Mouse (Mus musculus): Measurements from ENCODE around the gene Trnau1ap.
A peak's percentile ranks its signal among the peaks of the same experiment; 100 is the strongest.

Gene Trnau1ap

GRCm38 (mm10) chr4:132329115-132329834 is at the start of gene Trnau1ap:
TSS of gene Trnau1ap (minus strand) at chr4:132329538.
- peak; percentile 94 for DNase-seq

DNA sequence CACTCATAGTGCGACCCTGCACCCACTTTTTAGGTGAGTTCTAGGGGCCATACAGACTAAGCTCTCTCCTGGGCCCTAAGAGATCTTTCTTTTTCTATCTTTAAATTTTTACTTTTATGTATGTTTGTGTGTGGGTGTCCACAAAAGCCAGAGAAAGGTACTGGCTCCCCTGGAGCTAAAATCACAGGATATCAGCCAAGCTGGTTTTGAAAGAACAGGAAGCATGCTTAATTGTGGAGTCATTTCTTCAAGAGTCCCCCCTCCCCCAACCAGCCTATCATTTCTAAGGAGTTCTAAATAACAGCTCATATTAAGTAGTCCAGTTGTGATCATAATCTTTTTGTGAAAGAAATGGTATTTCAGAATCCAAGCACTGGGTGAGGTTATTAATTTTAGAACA is 44.5 kb upstream of the Trnau1ap start:
- no peak for DNase-seq

- DNase-seq: no peak
Measured at GRCm38 (mm10) chr4:132369953-132370750, 40.8 kb upstream of the Trnau1ap start.

GRCm38 (mm10) chr4:132367480-132368201 is 38.3 kb upstream of the Trnau1ap start:
- peak; percentile 21 for DNase-seq

GRCm38 (mm10) chr4:132365450-132366060 is 36.2 kb upstream of the Trnau1ap start:
- DNase-seq: no peak

GRCm38 (mm10) chr4:132363487-132363886 is 34.1 kb upstream of the Trnau1ap start:
- DNase-seq: no peak

DNA sequence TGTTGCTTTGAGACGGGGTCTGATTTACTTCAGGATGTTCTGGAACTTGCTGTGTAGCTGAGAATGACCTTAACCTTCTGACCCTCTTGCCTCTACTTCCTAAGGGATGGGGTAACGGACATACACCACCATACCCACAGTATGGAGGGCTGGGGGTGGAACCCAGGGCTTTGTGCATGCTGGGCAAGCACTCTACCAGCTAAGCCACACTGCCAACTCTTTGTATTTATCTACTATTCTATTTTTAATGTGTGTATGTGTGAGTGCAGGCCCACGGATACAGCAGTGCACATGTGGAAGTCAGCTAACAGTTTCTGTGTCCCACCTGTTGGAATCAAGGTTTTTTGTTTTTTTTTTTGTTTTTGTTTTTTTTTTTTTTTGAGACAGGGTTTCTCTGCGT is 30.2 kb upstream of the Trnau1ap start:
- no peak for DNase-seq

- DNase-seq: peak; percentile 68
Measured at GRCm38 (mm10) chr4:132356170-132356569, 26.8 kb upstream of the Trnau1ap start.

DNA sequence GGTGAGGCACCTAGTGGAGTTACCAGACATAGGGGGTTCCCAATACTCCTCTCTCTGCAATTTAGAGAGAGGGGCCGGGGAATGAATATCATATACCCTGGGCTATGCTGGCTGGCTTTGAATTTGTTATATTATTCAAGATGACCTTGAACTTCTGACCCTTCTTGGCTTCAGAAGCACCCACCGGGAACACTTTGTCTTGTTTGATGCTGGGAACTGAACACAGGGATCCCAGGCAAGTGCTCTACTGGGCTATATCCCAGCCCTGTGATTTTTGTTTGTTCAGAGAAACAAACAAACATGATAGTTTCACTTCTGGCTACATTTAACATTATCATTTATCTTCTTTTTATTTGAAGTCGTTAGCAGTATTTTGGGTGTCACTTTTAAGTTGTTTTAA is 26.1 kb upstream of the Trnau1ap start:
- DNase-seq: no peak

- peak; percentile 64 for DNase-seq
Measured at GRCm38 (mm10) chr4:132354571-132354970, 25.2 kb upstream of the Trnau1ap start.

GRCm38 (mm10) chr4:132353481-132353885 is 24.1 kb upstream of the Trnau1ap start, which contains the start of gene Rcc1:
TSS of gene Rcc1 (minus strand) at chr4:132353605.
- DNase-seq: peak; percentile 95

DNA sequence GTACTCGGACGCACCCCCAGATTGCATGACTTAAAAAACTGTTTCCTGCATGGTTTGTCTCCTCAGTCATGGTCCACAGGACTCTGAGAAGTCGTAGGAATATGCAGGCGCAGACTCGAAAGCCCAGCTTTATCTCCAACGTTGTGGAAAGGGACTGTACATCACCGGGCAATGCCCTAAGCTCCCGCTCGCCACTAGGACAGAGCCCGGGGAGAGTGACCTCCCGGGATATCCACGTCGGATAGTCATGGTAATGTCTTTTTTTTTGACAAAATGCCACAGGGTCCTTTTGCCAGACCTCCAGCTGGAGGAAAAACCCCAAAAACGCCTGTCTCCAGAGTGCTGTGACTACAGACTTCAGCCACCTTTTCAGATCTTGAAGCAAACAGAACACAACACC is 23.4 kb upstream of the Trnau1ap start:
- DNase-seq: peak; percentile 38

GRCm38 (mm10) chr4:132351401-132351800 is 22.1 kb upstream of the Trnau1ap start:
- DNase-seq: no peak

- no peak for DNase-seq
Measured at GRCm38 (mm10) chr4:132350854-132351253, 21.5 kb upstream of the Trnau1ap start.

- DNase-seq: no peak
Measured at GRCm38 (mm10) chr4:132350123-132350740, 20.9 kb upstream of the Trnau1ap start.

GRCm38 (mm10) chr4:132349495-132350122 is 20.3 kb upstream of the Trnau1ap start:
- no peak for DNase-seq

DNA sequence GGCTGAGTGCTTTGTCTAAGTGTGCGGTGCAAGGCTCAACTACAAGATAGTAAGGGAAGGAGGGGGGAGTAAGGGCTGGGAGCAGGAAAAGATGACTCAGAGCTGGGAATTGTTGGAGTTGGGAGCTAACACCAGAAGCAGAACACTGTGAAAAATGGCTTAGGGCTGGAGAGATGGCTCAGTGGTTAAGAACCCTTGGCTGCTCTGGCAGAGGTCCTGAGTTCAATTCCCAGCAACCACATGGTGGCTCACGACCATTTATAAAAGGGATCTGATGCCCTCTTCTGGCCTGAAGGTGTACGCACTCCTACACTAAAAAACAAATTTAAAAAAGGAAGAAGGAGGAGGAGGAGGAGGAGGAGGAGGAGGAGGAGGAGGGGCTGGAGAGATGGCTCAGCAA is 17.3 kb upstream of the Trnau1ap start:
- DNase-seq: no peak

DNA sequence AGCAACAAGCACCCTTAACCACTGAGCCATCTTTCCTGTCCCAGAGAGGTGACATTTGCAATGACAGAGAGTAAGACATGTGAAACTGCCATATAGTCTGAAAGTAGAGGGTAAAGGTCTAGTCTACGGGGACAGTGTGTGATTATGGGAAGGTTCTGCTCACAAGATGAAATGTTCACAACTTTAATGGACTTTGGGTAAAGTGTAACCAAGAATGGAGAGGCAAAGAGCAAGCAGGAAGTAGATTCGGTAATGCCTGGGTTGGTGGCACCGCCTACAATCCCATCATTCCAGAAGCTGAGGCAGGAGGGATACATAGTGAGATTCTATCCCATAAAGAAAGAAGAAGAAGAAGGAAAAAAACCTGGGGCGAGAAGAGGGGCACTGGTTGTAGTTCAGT is 16.9 kb upstream of the Trnau1ap start:
- DNase-seq: peak; percentile 54

GRCm38 (mm10) chr4:132345843-132346212 is 16.5 kb upstream of the Trnau1ap start:
- no peak for DNase-seq

DNA sequence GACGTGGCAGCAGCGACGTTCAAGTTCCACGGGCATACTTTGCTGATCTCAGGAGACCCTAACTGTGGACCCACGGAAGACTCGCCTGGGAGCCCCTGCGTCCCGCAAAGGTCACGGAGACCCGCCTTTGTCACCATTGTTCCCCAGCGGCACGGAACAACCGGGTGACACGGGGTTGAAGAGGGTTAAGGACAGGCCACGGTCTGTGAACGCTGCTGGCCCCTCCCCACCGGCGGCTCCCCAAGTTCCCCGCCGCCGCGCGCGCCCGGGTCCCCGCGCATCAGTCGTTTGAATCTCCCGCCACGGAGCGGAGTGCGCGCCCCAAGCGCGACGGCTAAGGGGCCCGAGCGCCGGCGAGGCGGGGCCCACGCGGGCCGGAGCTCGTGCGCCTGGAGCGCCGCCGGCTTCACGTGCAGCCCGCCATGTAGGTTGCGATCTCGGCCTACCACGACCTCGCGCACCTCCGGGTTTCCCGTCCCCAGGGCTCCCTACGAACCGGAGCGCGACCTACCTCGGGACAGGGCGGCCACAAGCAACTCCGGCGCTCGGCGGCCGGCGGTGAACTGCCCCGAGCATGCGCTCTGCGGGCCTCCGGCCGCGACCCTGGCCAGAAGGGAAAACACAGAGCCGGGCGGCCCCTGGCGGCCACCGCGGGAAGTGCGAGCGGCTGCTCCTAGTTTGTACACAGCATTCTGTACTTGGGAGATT is 16.0 kb upstream of the Trnau1ap start:
- DNase-seq: peak; percentile 97

- DNase-seq: no peak
Measured at GRCm38 (mm10) chr4:132344403-132345134, 15.2 kb upstream of the Trnau1ap start.

All from kidney, postnatal 14 days (tissue).